In genomic region chr19:45652286-45652988, GRCm38 (mm10) we compare ENCODE assay signal across 8 mouse cellular contexts. TPM values are rescaled to one million over a fixed set of nuclear protein-coding genes. Genes with fewer than 3 reads are reported as not detected.
A peak's percentile ranks its signal among the peaks of the same experiment; 100 is the strongest.
DNase-seq lines count a peak whose midpoint lies in the region; ATAC-seq lines count a peak whose summit lies in the region.

No protein-coding gene starts in this region.

- no peaks in the 10 kb centered on the region for H3K36me3 ChIP-seq in kidney, embryonic 15.5 days
- no peaks in the 10 kb centered on the region for H3K36me3 ChIP-seq in embryonic facial prominence, embryonic 14.5 days (ENCODE audit: control insufficient read depth, insufficient read depth, low read length)
- H3K36me3 ChIP-seq in limb, embryonic 12.5 days: no peaks in the 10 kb centered on the region
- H3K36me3 ChIP-seq in stomach, embryonic 16.5 days (ENCODE audit: control insufficient read depth, insufficient read depth, low read length): no peaks in the 10 kb centered on the region
- no peaks in the 10 kb centered on the region for H3K36me3 ChIP-seq in forebrain, embryonic 12.5 days (replicated peaks)

- 37% methylated on average over 15 of the region's 15 CpGs for WGBS in kidney, embryonic 15.5 days
- 23% methylated on average over 15 of the region's 15 CpGs for WGBS in embryonic facial prominence, embryonic 14.5 days
- WGBS in limb, embryonic 12.5 days: 44% methylated on average over 15 of the region's 15 CpGs
- WGBS in stomach, embryonic 16.5 days: 43% methylated on average over 15 of the region's 15 CpGs
- WGBS in forebrain, embryonic 12.5 days: 68% methylated on average over 15 of the region's 15 CpGs

- no peak overlapping the region for H3K4me3 ChIP-seq in kidney, embryonic 15.5 days (replicated peaks)
- 0 out of 2 replicates have a peak overlapping the region, but pooled peaks have one; percentile 5 for H3K4me3 ChIP-seq in embryonic facial prominence, embryonic 14.5 days (ENCODE audit: low read depth, low read length)
- no peak overlapping the region for H3K4me3 ChIP-seq in limb, embryonic 12.5 days (replicated peaks)
- no peak overlapping the region for H3K4me3 ChIP-seq in stomach, embryonic 16.5 days (replicated peaks; ENCODE audit: low read length)
- H3K4me3 ChIP-seq in forebrain, embryonic 12.5 days (replicated peaks): no peak overlapping the region

- peak overlapping the region; percentile 36 for H3K4me2 ChIP-seq in kidney, embryonic 15.5 days
- peak overlapping the region; percentile 42 for H3K4me2 ChIP-seq in embryonic facial prominence, embryonic 14.5 days (ENCODE audit: low read depth, low read length)
- peak overlapping the region; percentile 35 for H3K4me2 ChIP-seq in limb, embryonic 12.5 days
- H3K4me2 ChIP-seq in stomach, embryonic 16.5 days (ENCODE audit: low read depth, low read length): peak overlapping the region; percentile 16; the same call in 1 of the 2 replicates
- H3K4me2 ChIP-seq in forebrain, embryonic 12.5 days: no peak overlapping the region

- DNase-seq in kidney, adult 8-10 months: no peak
- DNase-seq in embryonic facial prominence, embryonic 14.5 days (ENCODE audit: low spot score): peak; percentile 93
- no peak for DNase-seq in adrenal gland, adult 8-10 months
- DNase-seq in layer of hippocampus, adult 9-10 months (ENCODE audit: low spot score): no peak

- peak; percentile 62; the same call in 1 of the 2 replicates for ATAC-seq in kidney, embryonic 15.5 days (replicated peaks; ENCODE audit: low FRiP score)
- ATAC-seq in embryonic facial prominence, embryonic 14.5 days (ENCODE audit: low read depth): peak; percentile 87
- ATAC-seq in limb, embryonic 12.5 days (ENCODE audit: insufficient number of reproducible peaks, insufficient read depth, low FRiP score, low TSS enrichment, low read depth): 0 out of 2 replicates have a peak, but pooled peaks have one; percentile 48
- ATAC-seq in stomach, embryonic 16.5 days (ENCODE audit: insufficient read depth, low FRiP score): no peak
- no peak for ATAC-seq in forebrain, embryonic 12.5 days (ENCODE audit: low FRiP score)

- peaks cover 59% of the 10 kb centered on the region for H3K4me1 ChIP-seq in kidney, embryonic 15.5 days
- H3K4me1 ChIP-seq in embryonic facial prominence, embryonic 14.5 days (ENCODE audit: control insufficient read depth, insufficient read depth, low read length): peaks cover 38% of the 10 kb centered on the region
- H3K4me1 ChIP-seq in limb, embryonic 12.5 days (replicated peaks): peaks cover 53% of the 10 kb centered on the region
- H3K4me1 ChIP-seq in stomach, embryonic 16.5 days (ENCODE audit: control insufficient read depth, insufficient read depth, low read length): peaks cover 25% of the 10 kb centered on the region
- peaks cover 16% of the 10 kb centered on the region for H3K4me1 ChIP-seq in forebrain, embryonic 12.5 days

- H3K27ac ChIP-seq in kidney, embryonic 15.5 days: peak overlapping the region; percentile 82
- peak overlapping the region; percentile 72 for H3K27ac ChIP-seq in embryonic facial prominence, embryonic 14.5 days (replicated peaks; ENCODE audit: low read depth, low read length)
- peak overlapping the region; percentile 83 for H3K27ac ChIP-seq in limb, embryonic 12.5 days
- peak overlapping the region; percentile 25; the same call in 1 of the 2 replicates for H3K27ac ChIP-seq in stomach, embryonic 16.5 days (ENCODE audit: low read length)
- no peak overlapping the region for H3K27ac ChIP-seq in forebrain, embryonic 12.5 days

- no peaks in the 10 kb centered on the region for H3K27me3 ChIP-seq in kidney, embryonic 15.5 days
- H3K27me3 ChIP-seq in embryonic facial prominence, embryonic 14.5 days (replicated peaks; ENCODE audit: control insufficient read depth, insufficient read depth, low read length): no peaks in the 10 kb centered on the region
- no peaks in the 10 kb centered on the region for H3K27me3 ChIP-seq in limb, embryonic 12.5 days
- no peaks in the 10 kb centered on the region for H3K27me3 ChIP-seq in stomach, embryonic 16.5 days (ENCODE audit: control insufficient read depth, insufficient read depth, low read length)
- H3K27me3 ChIP-seq in forebrain, embryonic 12.5 days: no peaks in the 10 kb centered on the region

- H3K9ac ChIP-seq in kidney, embryonic 15.5 days: no peak overlapping the region
- 0 out of 2 replicates have a peak overlapping the region, but pooled peaks have one; percentile 21 for H3K9ac ChIP-seq in embryonic facial prominence, embryonic 14.5 days (ENCODE audit: low read depth, low read length)
- no peak overlapping the region for H3K9ac ChIP-seq in limb, embryonic 12.5 days (replicated peaks)
- 0 out of 2 replicates have a peak overlapping the region, but pooled peaks have one; percentile 17 for H3K9ac ChIP-seq in stomach, embryonic 16.5 days (ENCODE audit: low read length)
- H3K9ac ChIP-seq in forebrain, embryonic 12.5 days: no peak overlapping the region

- no peaks in the 10 kb centered on the region for H3K9me3 ChIP-seq in kidney, embryonic 15.5 days (replicated peaks)
- no peaks in the 10 kb centered on the region for H3K9me3 ChIP-seq in embryonic facial prominence, embryonic 14.5 days (ENCODE audit: control insufficient read depth, low read length)
- H3K9me3 ChIP-seq in limb, embryonic 12.5 days: no peaks in the 10 kb centered on the region
- no peaks in the 10 kb centered on the region for H3K9me3 ChIP-seq in stomach, embryonic 16.5 days (replicated peaks; ENCODE audit: control insufficient read depth, low read length)
- H3K9me3 ChIP-seq in forebrain, embryonic 12.5 days: no peaks in the 10 kb centered on the region

RNA-seq across cellular contexts. Expression of gene Fbxw4, which starts 7.7 kb away (rescaled TPM):
- 6.3 and 6.7 TPM in 2 replicates for polyA plus RNA-seq in kidney, embryonic 15.5 days (2015; fragmentation: Nextera tagmentation; extraction: Ambion mirVana)
- polyA plus RNA-seq in embryonic facial prominence, embryonic 14.5 days (2014; fragmentation: Nextera tagmentation; extraction: Ambion mirVana): 6.1 and 6.9 TPM in 2 replicates
- polyA plus RNA-seq in limb, embryonic 12.5 days (2016; fragmentation: Nextera tagmentation; extraction: Ambion mirVana): 6.8 and 7.2 TPM in 2 replicates
- polyA plus RNA-seq in stomach, embryonic 16.5 days (2015; fragmentation: Nextera tagmentation; extraction: Ambion mirVana): 2.8 and 5.4 TPM in 2 replicates
- 10 to 100 TPM; 25.6 to 36.1 (median 30.8) TPM for total RNA-seq in adrenal gland, adult 8-10 months (2022)
- polyA plus RNA-seq in forebrain, embryonic 12.5 days (2016; fragmentation: Nextera tagmentation; extraction: Ambion mirVana): 4.6 and 4.7 TPM in 2 replicates

Comparison
In these comparisons a context has a peak if more than half of its experiments do, and no peak if none do; other contexts are left out.
1. ATAC-seq: peak in kidney, embryonic 15.5 days (single experiment), embryonic facial prominence, embryonic 14.5 days (single experiment) and limb, embryonic 12.5 days (single experiment); none in stomach, embryonic 16.5 days (single experiment) and forebrain, embryonic 12.5 days (single experiment).
2. H3K9ac ChIP-seq: peak in embryonic facial prominence, embryonic 14.5 days (single experiment) and stomach, embryonic 16.5 days (single experiment); none in kidney, embryonic 15.5 days (single experiment), limb, embryonic 12.5 days (single experiment) and forebrain, embryonic 12.5 days (single experiment).